Mouse (Mus musculus): ENCODE results near the gene Aasdh. TPM values are rescaled to one million over a fixed set of nuclear protein-coding genes. Genes with fewer than 3 reads are reported as not detected.
"Not testable (repeated sequence)": the region's sequence is repeated elsewhere in the genome, so short reads cannot be mapped to it uniquely, and the experiment has no call there.

Aasdh gene
- polyA plus RNA-seq, 1 experiment from 2014 or later: 5.1 TPM

DNA sequence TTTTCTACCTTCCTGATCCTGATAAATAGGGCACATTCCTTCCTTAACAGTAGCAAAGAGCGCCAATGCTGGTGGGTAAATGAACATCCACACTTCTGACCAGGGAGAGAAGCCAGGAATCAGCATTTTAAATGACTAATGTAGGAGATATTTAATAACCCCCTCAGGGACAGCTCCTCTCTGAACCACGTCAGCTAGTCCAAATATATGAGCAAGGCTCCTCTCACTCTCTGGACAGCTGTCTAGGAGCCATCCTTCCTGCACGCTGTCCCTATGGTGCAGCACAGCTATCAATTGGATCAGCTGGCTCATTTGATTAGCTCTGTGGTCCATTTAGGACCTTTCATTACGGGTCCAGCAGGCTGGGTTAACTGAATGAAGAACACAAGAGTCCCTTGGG is 17.5 kb upstream of the Aasdh start:
- DNase-seq: no peak
- no peaks in the 10 kb centered on the region for H3K4me1 ChIP-seq (ENCODE audit: insufficient read depth)
- no peak overlapping the region for H3K27ac ChIP-seq (ENCODE audit: low read depth)
- 84% methylated on average over 4 of the region's 4 CpGs for WGBS (ENCODE audit: insufficient replicate concordance)
- no peak overlapping the region for H3K4me3 ChIP-seq (ENCODE audit: low read depth, low read length)
- H3K36me3 ChIP-seq (replicated peaks; ENCODE audit: insufficient read depth, low read length): peaks cover 64% of the 10 kb centered on the region
- no peak for ATAC-seq
- H3K9me3 ChIP-seq (ENCODE audit: low read length): no peaks in the 10 kb centered on the region; the same call in 1 of the 2 replicates
- TF ChIP-seq CTCF (IDR thresholded peaks at IDR 0.05; ENCODE audit: low read depth): no peak
- TF ChIP-seq EP300 (IDR thresholded peaks at IDR 0.05; ENCODE audit: low read depth): no peak
- H3K4me2 ChIP-seq (ENCODE audit: low read depth, low read length): no peak overlapping the region
- no peak overlapping the region for H3K9ac ChIP-seq (replicated peaks)
- no peaks in the 10 kb centered on the region for H3K27me3 ChIP-seq (ENCODE audit: insufficient read depth, low read length)

GRCm38 (mm10) chr5:76912522-76912921 is 7.2 kb upstream of the Aasdh start:
- 93% methylated on average over 5 of the region's 5 CpGs for WGBS (ENCODE audit: insufficient replicate concordance)
- not testable (repeated sequence) for ATAC-seq; DNase-seq; H3K4me1 ChIP-seq (ENCODE audit: insufficient read depth); H3K9ac ChIP-seq (replicated peaks); H3K9me3 ChIP-seq (ENCODE audit: low read length); H3K27me3 ChIP-seq (ENCODE audit: insufficient read depth, low read length); H3K4me2 ChIP-seq (ENCODE audit: low read depth, low read length); H3K27ac ChIP-seq (ENCODE audit: low read depth); H3K36me3 ChIP-seq (replicated peaks; ENCODE audit: insufficient read depth, low read length); H3K4me3 ChIP-seq (ENCODE audit: low read depth, low read length)

DNA sequence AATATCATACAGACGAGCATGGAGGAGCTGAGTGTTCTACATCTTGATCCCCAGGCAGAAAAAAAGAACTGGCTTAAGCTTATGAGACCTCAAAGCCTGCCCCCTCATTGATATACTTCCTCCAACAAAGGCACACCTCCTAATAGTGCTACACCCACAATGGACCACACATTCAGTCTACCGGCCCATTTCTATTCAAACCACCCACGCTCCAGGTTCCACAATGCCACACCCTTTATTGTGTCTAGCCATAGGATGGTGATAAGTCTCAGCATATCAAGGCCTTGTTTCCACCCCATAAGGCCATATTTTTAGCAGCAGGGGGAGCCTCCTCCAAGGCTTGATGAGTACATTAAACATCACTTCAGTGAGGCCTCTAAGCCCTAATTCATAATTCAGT is 5.5 kb upstream of the Aasdh start:
- TF ChIP-seq CTCF (IDR thresholded peaks at IDR 0.05; ENCODE audit: low read depth): no peak
- no peak for TF ChIP-seq EP300 (IDR thresholded peaks at IDR 0.05; ENCODE audit: low read depth)
- Histone ChIP-seq H3K27ac (ENCODE audit: low read depth) (no peak overlapping the region), H3K9me3 (ENCODE audit: low read length) (no peaks in the 10 kb centered on the region), H3K27me3 (ENCODE audit: insufficient read depth, low read length) (no peaks in the 10 kb centered on the region), H3K36me3 (replicated peaks; ENCODE audit: insufficient read depth, low read length) (0 out of 2 replicates have a peak, but pooled peaks cover 8% of the 10 kb centered on the region), H3K4me2 (ENCODE audit: low read depth, low read length) (no peak overlapping the region), H3K4me3 (ENCODE audit: low read depth, low read length) (no peak overlapping the region), H3K4me1 (ENCODE audit: insufficient read depth) (peaks cover 9% of the 10 kb centered on the region), H3K9ac (replicated peaks) (no peak overlapping the region)
- DNase-seq: no peak
- no peak for ATAC-seq
- WGBS (ENCODE audit: insufficient replicate concordance): 63% methylated on average over 3 of the region's 3 CpGs

DNA sequence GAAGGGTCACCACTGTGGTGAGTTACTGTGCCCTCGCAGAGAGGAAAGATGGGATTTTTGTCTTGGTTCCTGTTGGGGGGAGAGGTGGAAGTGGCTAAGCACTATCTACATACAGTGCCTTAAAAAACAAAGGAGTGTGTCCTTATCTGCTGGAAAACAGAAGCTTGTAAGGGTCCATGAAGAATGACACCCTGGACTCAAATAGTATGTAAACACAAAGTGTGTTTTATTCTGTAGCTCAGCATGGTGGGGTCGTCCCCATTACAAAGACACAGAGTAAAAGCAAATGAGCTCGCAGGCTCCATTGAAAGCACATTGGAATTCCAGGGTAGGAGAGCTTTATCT is 813 bp upstream of the Aasdh start:
- ATAC-seq (no peak), DNase-seq (no peak)
- Histone ChIP-seq H3K9ac (replicated peaks) (peak overlapping the region; percentile 79), H3K27me3 (ENCODE audit: insufficient read depth, low read length) (no peaks in the 10 kb centered on the region), H3K4me3 (ENCODE audit: low read depth, low read length) (peak overlapping the region; percentile 58), H3K4me2 (ENCODE audit: low read depth, low read length) (peak overlapping the region; percentile 72), H3K27ac (ENCODE audit: low read depth) (peak overlapping the region; percentile 79), H3K9me3 (ENCODE audit: low read length) (no peaks in the 10 kb centered on the region), H3K36me3 (replicated peaks; ENCODE audit: insufficient read depth, low read length) (no peaks in the 10 kb centered on the region), H3K4me1 (ENCODE audit: insufficient read depth) (peaks cover 13% of the 10 kb centered on the region)
- TF ChIP-seq CTCF (IDR thresholded peaks at IDR 0.05; ENCODE audit: low read depth): no peak
- no peak for TF ChIP-seq EP300 (IDR thresholded peaks at IDR 0.05; ENCODE audit: low read depth)
- WGBS (ENCODE audit: insufficient replicate concordance): 18% methylated on average over 3 of the region's 3 CpGs

GRCm38 (mm10) chr5:76904713-76905404 is 455 bp downstream of the Aasdh start:
- DNase-seq (no peak), ATAC-seq (peak; percentile 26; the same call in 1 of the 2 replicates)
- no peaks in the 10 kb centered on the region for H3K36me3 ChIP-seq (replicated peaks; ENCODE audit: insufficient read depth, low read length)
- peaks cover 13% of the 10 kb centered on the region for H3K4me1 ChIP-seq (ENCODE audit: insufficient read depth)
- no peaks in the 10 kb centered on the region for H3K27me3 ChIP-seq (ENCODE audit: insufficient read depth, low read length)
- H3K4me3 ChIP-seq (ENCODE audit: low read depth, low read length): peak overlapping the region; percentile 58
- peak overlapping the region; percentile 79 for H3K9ac ChIP-seq (replicated peaks)
- no peak for TF ChIP-seq CTCF (IDR thresholded peaks at IDR 0.05; ENCODE audit: low read depth)
- no peak for TF ChIP-seq EP300 (IDR thresholded peaks at IDR 0.05; ENCODE audit: low read depth)
- under 1% methylated on average over 19 of the region's 19 CpGs for WGBS (ENCODE audit: insufficient replicate concordance)
- peak overlapping the region; percentile 84 for H3K27ac ChIP-seq (ENCODE audit: low read depth)
- H3K9me3 ChIP-seq (ENCODE audit: low read length): no peaks in the 10 kb centered on the region
- peak overlapping the region; percentile 72 for H3K4me2 ChIP-seq (ENCODE audit: low read depth, low read length)

DNA sequence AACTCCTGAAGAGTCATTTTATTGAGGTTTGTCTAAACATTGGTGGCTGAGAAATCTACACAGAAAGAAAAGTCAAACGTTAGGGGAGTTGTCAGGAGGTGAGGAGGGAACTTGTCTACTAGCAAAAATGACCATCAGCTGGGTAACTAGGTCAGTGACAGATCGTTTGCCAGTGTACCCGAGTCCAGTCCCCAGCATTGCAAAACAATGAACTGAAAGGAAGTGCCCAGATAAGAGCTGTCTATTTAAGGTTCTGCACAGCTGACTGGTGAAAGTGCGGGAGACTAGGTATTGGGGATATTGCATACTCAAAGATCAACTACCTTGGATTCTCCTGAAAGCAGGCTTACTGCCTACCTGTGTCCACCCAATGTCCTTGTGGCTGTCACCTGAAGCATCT is 3.2 kb downstream of the Aasdh start:
- no peak overlapping the region for H3K4me2 ChIP-seq (ENCODE audit: low read depth, low read length)
- 24% methylated on average over 4 of the region's 4 CpGs for WGBS (ENCODE audit: insufficient replicate concordance)
- TF ChIP-seq CTCF (IDR thresholded peaks at IDR 0.05; ENCODE audit: low read depth) (no peak), EP300 (IDR thresholded peaks at IDR 0.05; ENCODE audit: low read depth) (no peak)
- no peaks in the 10 kb centered on the region for H3K27me3 ChIP-seq (ENCODE audit: insufficient read depth, low read length)
- DNase-seq (no peak), ATAC-seq (peak; percentile 14; the same call in 1 of the 2 replicates)
- H3K4me3 ChIP-seq (ENCODE audit: low read depth, low read length): no peak overlapping the region
- no peaks in the 10 kb centered on the region for H3K36me3 ChIP-seq (replicated peaks; ENCODE audit: insufficient read depth, low read length)
- H3K27ac ChIP-seq (ENCODE audit: low read depth): no peak overlapping the region; the same call in 1 of the 2 replicates
- no peaks in the 10 kb centered on the region for H3K9me3 ChIP-seq (ENCODE audit: low read length)
- H3K4me1 ChIP-seq (ENCODE audit: insufficient read depth): peaks cover 13% of the 10 kb centered on the region
- H3K9ac ChIP-seq (replicated peaks): no peak overlapping the region

Measured in liver, postnatal 0 days (tissue).